In the genomic region with DNA sequence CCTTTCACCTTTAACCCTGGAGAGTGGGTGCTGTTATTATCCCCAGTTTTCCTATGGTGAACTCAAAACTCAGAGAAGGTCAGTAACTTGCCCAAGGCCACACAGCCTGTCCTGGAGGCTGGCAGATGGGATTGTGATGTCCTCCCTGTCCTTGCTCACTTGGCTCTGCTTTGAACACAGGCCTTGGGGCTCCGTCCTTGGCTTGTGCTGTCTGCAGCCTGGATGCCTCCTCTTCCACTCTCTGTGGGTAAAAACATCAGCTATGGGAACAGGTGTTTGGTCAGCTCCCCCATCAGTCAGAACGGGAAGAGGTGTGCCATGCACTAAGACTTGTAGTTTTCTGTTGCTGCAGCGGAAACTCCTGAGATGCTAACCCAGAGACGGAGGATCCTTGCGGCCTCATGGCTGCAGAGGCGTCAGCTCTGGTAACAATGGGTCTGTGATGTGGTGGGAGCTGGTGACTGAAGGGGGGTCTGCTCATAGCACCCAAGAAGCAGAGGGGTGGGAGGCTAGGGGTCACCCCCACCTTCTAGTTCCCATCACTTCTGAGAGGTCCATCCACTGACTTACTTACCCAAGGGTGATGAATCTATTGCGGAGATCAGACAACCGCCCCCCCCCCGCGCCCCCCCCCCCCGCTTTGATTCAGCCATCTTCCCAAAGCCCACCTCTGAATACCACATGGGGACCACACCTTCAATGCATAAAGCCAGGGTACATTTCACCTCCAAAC, we compare ENCODE assay signal across 11 mouse cellular contexts. TPM values are rescaled to one million over a fixed set of nuclear protein-coding genes. Genes with fewer than 3 reads are reported as not detected.
DNase-seq lines count a peak whose midpoint lies in the region; TF ChIP-seq lines count a peak whose summit lies in the region.
"Had no signal": no experiment of that assay in that cellular context is flagged by ENCODE, and none has a peak within 500 bp of the region (broad histone marks: within the 10 kb centered on the region; RNA-seq: fewer than 3 reads in every experiment).

No protein-coding gene starts in this region.

- no peak for TF ChIP-seq CTCF in kidney, adult 2 months (conservative IDR thresholded peaks at IDR 0.05; ENCODE audit: insufficient read depth, insufficient read length, low read depth, low read length)

- peak; percentile 11 for DNase-seq in cerebellum, adult 11-12 months
- DNase-seq in cerebellum, postnatal 4 days (ENCODE audit: low spot score in 2 of 2), result no peak
- DNase-seq in kidney, adult 2 months, result no peak
- no peak for DNase-seq in kidney, adult 9 months
- peak; percentile 29 for DNase-seq in thymus, postnatal 0 days (ENCODE audit: low spot score)
- DNase-seq in thymus, postnatal 36 days, result no peak
- peak; percentile 53 for DNase-seq in testis, postnatal 14 days (ENCODE audit: low spot score)
- no peak for DNase-seq in left cerebral cortex, postnatal 25 days (ENCODE audit: low spot score in 2 of 2)
- DNase-seq: liver; thymus, adult 18-20 months had no signal

- WGBS in kidney, adult 2 months, result 40% methylated on average over 11 of the region's 11 CpGs

- no peaks in the 10 kb centered on the region for H3K36me3 ChIP-seq in kidney, adult 2 months (ENCODE audit: control insufficient read depth, insufficient read depth, low read length)

- intact Hi-C loops in left cerebral cortex, postnatal 25 days (cut with DNase I), result no loop called here

- no peak for TF ChIP-seq POLR2A in kidney, adult 2 months (IDR thresholded peaks at IDR 0.05; ENCODE audit: low read depth, low read length)

- H3K27me3 ChIP-seq in kidney, adult 2 months (replicated peaks; ENCODE audit: control insufficient read depth, insufficient read depth, low read length), result no peaks in the 10 kb centered on the region

- no peaks in the 10 kb centered on the region for H3K4me1 ChIP-seq in kidney, adult 2 months (ENCODE audit: control insufficient read depth, insufficient read depth, low read length)

- no peak overlapping the region for H3K4me3 ChIP-seq in kidney, adult 2 months (ENCODE audit: insufficient read depth, low read depth, low read length)
- H3K4me3 ChIP-seq: megakaryocyte, embryonic 14.5 days had no signal

- H3K27ac ChIP-seq in kidney, adult 2 months (ENCODE audit: insufficient read depth, low read depth, low read length), result peak overlapping the region; percentile 24; the same call in 1 of the 2 replicates

RNA-seq across cellular contexts. Expression of a gene that starts 9.8 kb away (rescaled TPM):
- polyA plus RNA-seq in kidney, adult 2 months (2012; rRNA removed), result 8.3 and 11.2 TPM in 2 replicates
- polyA plus RNA-seq in thymus, postnatal 0 days (2015; fragmentation: Nextera tagmentation; extraction: Ambion mirVana), result 1.7 and 2.2 TPM in 2 replicates
- total RNA-seq in left cerebral cortex, postnatal 25 days (2021), result 1 to 10 TPM; 1.6 to 2.7 TPM

Comparison
In these comparisons a context has a peak if more than half of its experiments do, and no peak if none do; other contexts are left out.
1. DNase-seq: peak in cerebellum, adult 11-12 months (single experiment), thymus, postnatal 0 days (single experiment) and testis, postnatal 14 days (single experiment); none in cerebellum, postnatal 4 days (0 of 2), kidney, adult 2 months (single experiment), kidney, adult 9 months (single experiment), thymus, postnatal 36 days (0 of 2) and left cerebral cortex, postnatal 25 days (0 of 2).